Mouse (Mus musculus) right cerebral cortex, postnatal 10 days (tissue): ENCODE measurements at regions not wholly inside any gene's neighbourhood (a gene's known extent, or its start where the extent isn't known, plus 50 kb on each side); places are given as distances from the start of the nearest gene placed in this dataset.

ENCODE experiments used
- DNase-seq, 2 experiments: peaks; one replicate each; pipeline ENCODE4 v3.0.0; 2021; ENCODE audit warnings: low spot score in 2 of 2

GRCm38 (mm10) chr17:45341573-45341972 lies 92.0 kb downstream of the Cdc5l start:
- no peak for DNase-seq

- no peak for DNase-seq
Observed at GRCm38 (mm10) chr17:45340851-45341250, 92.7 kb downstream of the Cdc5l start.

GRCm38 (mm10) chr17:45339226-45339625 lies 94.3 kb downstream of the Cdc5l start:
- DNase-seq: no peak

- DNase-seq: peak in 1 of 2 experiments; percentile 34
Observed at GRCm38 (mm10) chr17:45338086-45338485, 95.5 kb downstream of the Cdc5l start.

- DNase-seq: no peak
Observed at GRCm38 (mm10) chr17:45335586-45336151, 97.9 kb downstream of the Cdc5l start.

- peak in 1 of 2 experiments; percentile 44 for DNase-seq
Observed at GRCm38 (mm10) chr17:45334732-45335381, 98.7 kb downstream of the Cdc5l start.

- no peak for DNase-seq
Observed at GRCm38 (mm10) chr17:45332321-45332720, 101.2 kb downstream of the Cdc5l start.

- no peak for DNase-seq
Observed at GRCm38 (mm10) chr17:45329241-45329640, 104.3 kb downstream of the Cdc5l start.

- no peak for DNase-seq
Observed at GRCm38 (mm10) chr17:45326726-45327125, 106.8 kb downstream of the Cdc5l start.

GRCm38 (mm10) chr17:45326173-45326572 lies 107.4 kb downstream of the Cdc5l start:
- no peak for DNase-seq

GRCm38 (mm10) chr17:45322842-45323241 lies 110.7 kb downstream of the Cdc5l start:
- no peak for DNase-seq

- no peak for DNase-seq
Observed at GRCm38 (mm10) chr17:45320074-45320473, 113.5 kb downstream of the Cdc5l start.

- DNase-seq: no peak
Observed at GRCm38 (mm10) chr17:45318211-45319076, 115.1 kb downstream of the Cdc5l start.

GRCm38 (mm10) chr17:45312510-45313266 lies 120.8 kb downstream of the Cdc5l start:
- DNase-seq: peak; percentile 75 to 84

GRCm38 (mm10) chr17:45306506-45306905 lies 127.0 kb downstream of the Cdc5l start:
- no peak for DNase-seq

GRCm38 (mm10) chr17:45303183-45303582 lies 130.4 kb downstream of the Cdc5l start:
- DNase-seq: peak; percentile 31 to 41

GRCm38 (mm10) chr17:45298355-45298754 lies 135.2 kb downstream of the Cdc5l start:
- no peak for DNase-seq

- DNase-seq: no peak
Observed at GRCm38 (mm10) chr17:45297860-45298259, 135.7 kb downstream of the Cdc5l start.

- DNase-seq: no peak
Observed at GRCm38 (mm10) chr17:45296363-45296762, 137.2 kb downstream of the Cdc5l start.

- no peak for DNase-seq
Observed at GRCm38 (mm10) chr17:45294886-45295285, 138.7 kb downstream of the Cdc5l start.

GRCm38 (mm10) chr17:45294256-45294865 lies 139.2 kb downstream of the Cdc5l start:
- DNase-seq: no peak
